Mouse (Mus musculus) left cerebral cortex, postnatal 4 days (tissue): Measurements from ENCODE around the gene Prkg2. TPM values are rescaled to one million over a fixed set of nuclear protein-coding genes. Genes with fewer than 3 reads are reported as not detected.

Experiments
- DNase-seq: peaks from one replicate; pipeline ENCODE4 v3.0.0-alpha.2; 2022
- intact Hi-C: fragments of 180-260 bp; cut with DNase I; formaldehyde crosslinking; loops from one replicate; pipeline ENCODE4 v1.15.1; 2025
- total RNA-seq, 2 experiments: library from RNA; stranded (reverse); gene quantifications; 2 replicates each; pipeline ENCODE4 v1.2.3; 2021

The Prkg2 gene
- 1 to 10 TPM; 2.7 to 3.7 TPM for total RNA-seq

GRCm38 (mm10) chr5:99036596-99037441, at the start of gene Prkg2:
TSS of gene Prkg2 (minus strand) at chr5:99037351.
- peak; percentile 8 for DNase-seq
- intact Hi-C loops: loop anchor here (10.0 kb wide), 1 partner anchor 132 kb away; no protein-coding TSS in a partner anchor

GRCm38 (mm10) chr5:99083955-99084354, 46.8 kb upstream of the Prkg2 start:
- intact Hi-C loops: no loop called here
- DNase-seq: no peak

DNA sequence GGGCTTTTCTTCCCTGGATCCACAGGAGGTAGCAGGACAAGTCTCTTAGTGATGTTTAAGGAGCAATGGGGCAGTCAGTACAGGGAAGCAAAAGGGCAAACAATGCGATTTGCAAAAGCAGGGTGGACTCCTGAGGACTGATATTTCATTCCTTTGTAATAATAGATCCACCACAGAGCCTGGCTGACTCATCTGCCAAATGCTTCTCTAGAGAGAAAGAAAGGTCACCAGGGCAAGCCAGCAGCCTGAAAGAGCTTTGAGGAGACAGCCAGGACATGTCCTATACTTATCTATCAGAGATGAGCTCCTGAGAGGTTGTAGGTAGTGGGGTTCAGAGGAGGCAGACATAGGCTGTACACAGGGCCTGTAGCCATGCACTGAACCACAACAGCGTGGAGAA, 41.2 kb upstream of the Prkg2 start:
- DNase-seq: no peak
- intact Hi-C loops: no loop called here

DNA sequence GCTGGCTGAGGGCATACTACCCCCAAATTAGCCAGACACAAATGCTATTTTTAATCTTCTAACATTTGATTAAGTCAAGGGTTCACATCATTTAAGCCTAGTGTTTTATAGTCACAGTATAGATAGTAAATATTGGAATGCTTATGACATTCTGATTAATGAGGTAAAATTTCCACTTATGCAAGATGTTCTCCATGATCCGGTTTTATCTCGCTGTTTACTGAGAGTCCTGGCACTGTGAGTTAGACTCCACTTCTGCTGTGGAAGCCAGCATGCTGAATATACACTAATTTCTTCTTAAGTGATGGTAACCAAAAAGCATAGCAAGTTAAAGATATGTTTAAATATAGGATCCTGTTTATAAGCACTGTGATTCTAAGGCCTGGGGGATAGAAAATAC, 31.2 kb upstream of the Prkg2 start:
- intact Hi-C loops: no loop called here
- no peak for DNase-seq

DNA sequence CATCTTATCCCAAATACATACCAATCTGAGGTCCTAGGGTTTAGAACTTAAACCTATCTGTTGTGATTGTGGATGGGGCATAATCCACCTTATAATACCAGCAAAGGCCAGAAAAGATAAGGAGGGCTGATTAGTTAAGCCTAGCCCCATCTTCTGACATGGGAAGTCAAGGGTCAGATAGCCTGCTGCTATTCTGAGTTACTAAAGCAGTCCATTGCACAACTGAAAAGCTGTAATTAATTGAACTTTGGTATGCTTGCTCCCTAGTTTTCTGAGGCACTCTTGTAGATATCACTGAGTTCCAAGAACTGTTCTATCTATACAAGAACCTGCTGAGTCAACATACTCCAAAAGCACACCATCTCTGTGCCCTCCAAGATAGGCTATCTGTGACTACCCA, 25.4 kb upstream of the Prkg2 start:
- intact Hi-C loops: no loop called here
- DNase-seq: no peak

DNA sequence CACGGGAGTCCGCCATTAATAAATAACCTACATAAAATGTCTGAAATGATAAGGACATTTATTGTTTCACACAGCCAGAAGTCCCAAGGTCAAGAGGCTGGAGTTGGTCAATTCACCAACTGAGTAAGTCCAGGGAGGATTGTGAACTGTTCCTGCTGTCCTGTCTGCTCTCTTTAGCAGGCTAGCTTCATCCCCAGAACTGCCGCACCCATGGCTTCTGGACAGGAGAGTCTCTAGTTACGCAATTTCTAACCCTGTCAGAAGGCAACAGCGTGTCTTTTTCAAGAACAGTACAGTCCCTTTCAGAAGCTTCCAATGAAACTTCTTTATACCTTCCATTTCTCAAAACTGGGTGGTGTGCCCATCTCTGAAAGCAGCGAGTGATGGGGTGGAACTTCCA, 1.9 kb upstream of the Prkg2 start:
- DNase-seq: no peak
- intact Hi-C loops: loop anchor here (10.0 kb wide), 1 partner anchor 134 kb away; no protein-coding TSS in a partner anchor

DNA sequence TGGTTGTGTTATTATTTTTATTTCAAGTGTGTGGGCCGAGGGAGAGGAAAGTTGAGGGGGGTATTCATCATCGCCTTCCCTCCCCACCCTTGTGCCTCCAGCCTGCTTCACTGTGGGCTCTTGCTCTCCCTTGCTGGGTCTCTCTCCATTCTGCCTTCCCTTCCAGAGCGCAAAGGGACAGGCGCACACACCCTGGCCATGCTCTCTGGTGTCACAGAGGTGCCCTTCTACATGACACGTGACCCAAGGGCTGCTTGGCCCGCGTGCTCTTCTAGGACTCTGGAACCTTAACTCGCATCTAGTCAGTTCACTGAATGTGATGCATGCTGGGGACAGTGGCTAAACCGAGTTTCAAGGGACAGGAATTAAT, 276 bp upstream of the Prkg2 start:
- intact Hi-C loops: loop anchor here (10.0 kb wide), 1 partner anchor 133 kb away; no protein-coding TSS in a partner anchor
- no peak for DNase-seq

DNA sequence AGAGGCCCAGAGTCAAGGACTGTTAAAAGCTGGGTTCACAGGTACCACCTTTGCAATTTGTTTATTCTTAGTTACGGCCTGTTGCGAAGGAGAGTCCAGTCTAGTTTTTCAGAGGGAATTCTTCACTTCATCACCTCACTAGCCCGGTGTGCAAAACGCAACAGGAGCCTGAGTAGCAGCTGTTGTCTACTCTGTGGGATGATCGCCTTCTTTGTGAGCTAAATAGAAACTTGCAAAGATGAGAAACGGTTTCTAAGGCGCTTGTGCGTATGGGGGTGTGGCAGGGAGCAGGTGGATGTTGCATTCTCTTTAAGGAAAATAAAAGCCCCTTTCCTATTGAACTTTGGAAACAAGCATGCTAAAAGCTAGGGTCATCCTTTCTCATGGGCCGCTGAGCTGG, 1.2 kb downstream of the Prkg2 start:
- intact Hi-C loops: loop anchor here (10.0 kb wide), 1 partner anchor 131 kb away; no protein-coding TSS in a partner anchor
- DNase-seq: no peak

DNA sequence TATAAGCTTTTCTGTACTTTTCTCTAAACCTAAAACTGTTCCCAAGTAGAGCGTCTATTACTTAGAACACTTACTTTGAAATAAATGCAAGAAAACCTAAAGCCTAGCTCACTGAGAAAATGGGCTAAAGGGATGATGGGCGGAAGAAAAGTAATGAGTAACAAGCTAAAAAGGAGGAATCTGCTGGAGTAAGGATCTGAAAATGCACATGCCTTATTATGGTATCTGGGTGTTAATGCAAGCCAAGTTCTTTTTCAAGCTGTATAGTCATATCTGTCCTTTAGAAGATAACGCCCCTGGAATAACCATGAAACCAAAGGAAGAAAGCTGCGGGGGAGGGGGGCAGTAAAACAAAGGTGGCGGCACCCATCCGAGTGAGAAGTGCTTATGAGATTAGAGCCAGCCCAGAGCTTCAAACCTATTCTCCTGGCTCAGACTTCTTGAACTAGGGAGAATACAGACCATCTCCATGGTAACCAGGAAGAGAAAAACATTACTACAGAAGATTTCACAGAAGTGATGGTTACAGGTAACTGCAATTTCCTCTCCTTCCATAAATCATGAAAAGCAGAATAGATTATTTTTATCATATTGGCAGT, 5.5 kb downstream of the Prkg2 start:
- DNase-seq: no peak

GRCm38 (mm10) chr5:99026343-99026742, 10.8 kb downstream of the Prkg2 start:
- intact Hi-C loops: no loop called here
- no peak for DNase-seq

More for the DNA sequence above, 5.5 kb downstream of the Prkg2 start:
- intact Hi-C loops: loop anchor here (10.0 kb wide), 1 partner anchor 127 kb away; no protein-coding TSS in a partner anchor

GRCm38 (mm10) chr5:99019709-99020108, 17.4 kb downstream of the Prkg2 start:
- intact Hi-C loops: no loop called here
- peak; percentile 13 for DNase-seq

GRCm38 (mm10) chr5:99015140-99015539, 22.0 kb downstream of the Prkg2 start:
- intact Hi-C loops: no loop called here
- no peak for DNase-seq

GRCm38 (mm10) chr5:99010448-99011151, 26.6 kb downstream of the Prkg2 start:
- no peak for DNase-seq
- intact Hi-C loops: no loop called here

DNA sequence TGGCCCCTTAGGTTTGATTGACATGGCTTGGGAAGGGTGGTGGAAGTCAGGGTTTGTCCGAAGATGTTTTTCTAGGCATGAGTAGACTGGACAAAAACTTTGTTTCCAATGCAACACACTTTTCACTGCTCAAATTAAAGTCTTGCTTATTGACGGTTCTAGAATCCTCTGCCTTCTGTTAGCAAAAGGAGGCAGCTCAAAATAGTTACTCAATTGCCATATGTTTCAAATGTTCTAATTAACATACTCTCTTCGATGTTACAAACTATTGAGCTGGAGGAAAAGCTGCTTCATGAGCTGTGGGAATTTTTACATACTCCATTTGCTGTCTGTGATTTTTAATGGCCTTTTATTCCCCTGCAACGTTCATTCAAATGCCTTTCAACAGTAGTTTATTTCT, 39.0 kb downstream of the Prkg2 start:
- intact Hi-C loops: no loop called here
- no peak for DNase-seq

DNA sequence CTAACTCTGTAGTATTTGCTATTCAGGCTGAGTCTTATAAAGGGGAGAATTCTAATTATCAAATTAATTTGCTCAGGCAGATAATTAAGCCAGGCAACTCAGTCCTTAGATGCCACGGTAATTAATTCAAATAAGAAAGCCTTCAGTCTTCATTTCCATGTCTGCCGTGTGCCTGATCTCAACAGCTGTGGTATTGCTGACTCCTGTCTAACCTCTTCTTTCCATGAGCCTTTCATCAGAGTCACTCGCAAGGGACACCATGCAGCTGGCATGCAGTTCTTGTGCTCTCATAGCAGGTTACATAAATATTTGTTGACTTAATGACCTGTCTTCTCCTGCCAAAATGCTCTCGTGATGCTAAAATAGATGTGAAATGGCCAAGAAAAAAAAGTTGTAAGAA, 41.4 kb downstream of the Prkg2 start:
- intact Hi-C loops: no loop called here
- no peak for DNase-seq

GRCm38 (mm10) chr5:98991600-98991999, 45.6 kb downstream of the Prkg2 start:
- intact Hi-C loops: no loop called here
- no peak for DNase-seq

DNA sequence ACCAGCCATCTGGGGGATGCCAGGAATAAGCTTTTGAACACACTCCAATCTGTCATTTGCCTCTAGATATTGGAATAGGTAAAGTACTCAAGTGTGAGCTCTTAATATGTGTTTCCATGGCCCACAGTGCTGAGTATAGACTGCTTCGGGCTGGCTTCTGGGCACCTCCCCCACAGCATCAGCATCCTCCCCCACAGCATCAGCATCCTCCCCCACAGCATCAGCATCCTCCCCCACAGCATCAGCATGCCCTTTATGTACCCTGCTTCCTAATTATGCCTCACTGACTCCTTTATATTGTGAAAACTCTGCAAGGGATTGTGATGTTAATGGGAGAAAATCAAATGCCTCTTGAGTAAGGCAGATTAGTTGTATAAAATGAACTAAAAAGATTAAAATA, 49.5 kb downstream of the Prkg2 start:
- intact Hi-C loops: no loop called here
- DNase-seq: no peak

- intact Hi-C loops: no loop called here
- DNase-seq: no peak
These were observed 50.0 kb downstream of the Prkg2 start for GRCm38 (mm10) chr5:98987116-98987515.

DNA sequence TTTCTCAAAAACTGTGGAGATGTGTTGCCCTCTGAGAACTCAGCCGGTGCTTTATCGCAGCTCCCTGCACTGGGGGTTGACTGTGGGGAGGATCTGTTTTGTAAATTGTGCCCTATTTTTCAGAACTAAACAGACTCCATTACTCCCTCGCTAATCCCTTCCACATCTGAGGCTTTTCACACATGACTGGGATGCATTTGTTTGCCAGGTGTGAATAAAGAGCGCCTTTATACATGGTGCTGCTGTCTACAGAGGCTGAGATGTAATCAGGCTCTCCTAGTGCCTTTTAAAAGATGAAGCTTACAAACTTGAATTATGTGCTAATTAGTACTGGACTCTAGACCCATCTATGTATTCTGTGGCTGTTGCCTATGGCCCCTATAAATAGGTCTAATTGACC, 50.7 kb downstream of the Prkg2 start:
- DNase-seq: no peak
- intact Hi-C loops: no loop called here

DNA sequence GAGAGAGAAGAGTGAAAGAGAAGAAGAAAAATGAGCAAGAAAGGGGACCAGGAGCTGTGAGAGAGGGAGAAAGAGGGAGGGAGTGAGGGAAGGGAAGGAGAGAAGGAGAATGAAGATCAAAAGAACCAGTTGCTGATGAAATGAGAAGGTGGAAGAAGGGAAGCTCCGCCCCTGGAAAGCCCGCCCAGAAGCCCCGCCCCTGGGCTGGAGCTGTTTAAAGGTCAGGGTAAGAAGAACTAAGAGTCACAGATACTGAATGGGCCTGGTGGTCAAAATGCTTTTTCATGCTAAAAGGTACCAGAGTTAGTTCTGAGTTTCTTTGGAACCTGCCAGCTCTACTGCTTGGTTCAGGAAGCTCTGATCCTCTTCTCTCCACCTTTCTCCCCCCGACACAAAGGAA, 51.1 kb downstream of the Prkg2 start:
- intact Hi-C loops: no loop called here
- DNase-seq: no peak

GRCm38 (mm10) chr5:98985077-98985476, 52.1 kb downstream of the Prkg2 start:
- intact Hi-C loops: no loop called here

More at GRCm38 (mm10) chr5:98985077-98985476, 52.1 kb downstream of the Prkg2 start:
- DNase-seq: no peak
